Mouse (Mus musculus): ENCODE measurements around the gene Tex21. TPM values are rescaled to one million over a fixed set of nuclear protein-coding genes. Genes with fewer than 3 reads are reported as not detected.

Gene Tex21
- polyA plus RNA-seq, 1 experiment from 2014 or later = not detected

DNA sequence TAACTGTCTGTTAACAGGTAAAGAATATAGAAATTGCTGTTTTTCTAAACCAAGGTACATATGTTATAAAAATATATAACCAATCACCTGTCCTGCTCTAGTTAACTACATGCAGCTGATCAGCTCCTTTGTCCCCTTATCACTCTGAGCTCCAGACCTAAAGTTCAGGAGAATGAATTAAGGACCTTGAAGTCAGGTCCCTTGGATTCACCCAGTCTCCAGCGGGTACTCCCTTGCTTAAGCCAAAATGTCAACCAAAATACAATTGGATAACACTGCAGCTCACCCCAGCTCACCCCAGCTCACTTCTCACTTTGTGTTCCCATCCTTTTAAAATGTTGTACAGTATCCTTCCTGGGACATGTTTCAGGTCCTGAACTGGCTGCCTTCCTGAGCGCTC, 7.0 kb upstream of the Tex21 start:
- ATAC-seq = no peak
- Histone ChIP-seq H3K4me1 (replicated peaks; ENCODE audit: control insufficient read depth, insufficient read depth, low read length) (peaks cover 17% of the 10 kb centered on the region), H3K27ac (ENCODE audit: low read length) (no peak overlapping the region), H3K4me2 (ENCODE audit: low read length) (no peak overlapping the region), H3K4me3 (replicated peaks; ENCODE audit: low read length) (no peak overlapping the region), H3K9me3 (ENCODE audit: control insufficient read depth, low read length) (no peaks in the 10 kb centered on the region), H3K27me3 (replicated peaks; ENCODE audit: control insufficient read depth, insufficient read depth, low read length) (no peaks in the 10 kb centered on the region), H3K9ac (replicated peaks; ENCODE audit: low read depth, low read length) (no peak overlapping the region), H3K36me3 (ENCODE audit: control insufficient read depth, insufficient read depth) (no peaks in the 10 kb centered on the region)
- 82% methylated on average over 2 of the region's 2 CpGs for WGBS

DNA sequence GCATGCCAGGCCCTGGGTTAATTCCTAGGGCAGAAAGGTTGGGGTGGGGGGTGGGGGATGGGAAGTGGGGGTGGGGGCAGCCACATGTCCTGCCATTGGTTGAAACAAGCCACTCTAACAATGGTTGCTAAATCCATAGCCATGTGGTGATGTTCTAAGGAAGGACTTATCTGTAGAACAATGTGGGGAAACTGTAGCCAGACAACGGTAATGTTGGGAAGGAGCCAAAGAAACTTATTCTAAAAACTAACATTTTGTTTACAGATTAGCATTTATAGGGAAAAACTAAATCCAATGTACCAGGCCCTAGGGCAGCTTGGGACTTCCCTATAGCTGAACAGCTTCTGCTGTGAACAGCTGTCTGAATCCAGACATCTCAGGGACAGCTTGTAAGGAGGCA, 6.5 kb upstream of the Tex21 start:
- Histone ChIP-seq H3K27ac (ENCODE audit: low read length) (no peak overlapping the region), H3K4me3 (replicated peaks; ENCODE audit: low read length) (no peak overlapping the region), H3K36me3 (ENCODE audit: control insufficient read depth, insufficient read depth) (no peaks in the 10 kb centered on the region), H3K4me1 (replicated peaks; ENCODE audit: control insufficient read depth, insufficient read depth, low read length) (peaks cover 17% of the 10 kb centered on the region), H3K9me3 (ENCODE audit: control insufficient read depth, low read length) (no peaks in the 10 kb centered on the region), H3K4me2 (ENCODE audit: low read length) (no peak overlapping the region), H3K9ac (replicated peaks; ENCODE audit: low read depth, low read length) (no peak overlapping the region), H3K27me3 (replicated peaks; ENCODE audit: control insufficient read depth, insufficient read depth, low read length) (no peaks in the 10 kb centered on the region)
- ATAC-seq = no peak
- 81% methylated on average over 1 of the region's 1 CpGs for WGBS

DNA sequence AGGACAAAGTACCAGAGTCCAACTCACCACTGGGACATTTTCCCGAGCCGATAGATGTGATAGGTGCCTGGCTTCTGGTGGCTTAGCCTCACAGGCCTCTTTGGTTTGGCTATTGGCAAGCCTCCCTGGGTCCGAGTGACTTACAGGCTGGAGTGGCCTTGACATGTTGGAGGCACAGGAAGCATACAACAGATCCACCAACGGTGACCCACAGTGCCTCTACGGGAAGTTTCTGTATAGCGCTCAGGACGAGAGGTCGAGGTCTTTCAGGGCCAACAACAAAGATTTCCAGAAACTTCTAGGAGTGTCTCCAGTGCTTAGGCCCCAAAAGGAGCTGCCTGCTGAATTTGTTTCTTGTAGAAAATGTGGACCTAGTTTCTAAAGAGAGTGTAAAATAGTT, 1.6 kb downstream of the Tex21 start:
- Histone ChIP-seq H3K36me3 (ENCODE audit: control insufficient read depth, insufficient read depth) (no peaks in the 10 kb centered on the region), H3K4me3 (replicated peaks; ENCODE audit: low read length) (no peak overlapping the region), H3K27ac (ENCODE audit: low read length) (no peak overlapping the region), H3K9ac (replicated peaks; ENCODE audit: low read depth, low read length) (no peak overlapping the region), H3K4me2 (ENCODE audit: low read length) (no peak overlapping the region), H3K27me3 (replicated peaks; ENCODE audit: control insufficient read depth, insufficient read depth, low read length) (no peaks in the 10 kb centered on the region), H3K9me3 (ENCODE audit: control insufficient read depth, low read length) (no peaks in the 10 kb centered on the region), H3K4me1 (replicated peaks; ENCODE audit: control insufficient read depth, insufficient read depth, low read length) (no peaks in the 10 kb centered on the region)
- ATAC-seq = no peak
- WGBS = 93% methylated on average over 8 of the region's 8 CpGs

- ATAC-seq = no peak
Observed at GRCm38 (mm10) chr12:76241833-76242232, 4.7 kb downstream of the Tex21 start.

GRCm38 (mm10) chr12:76241084-76241483, 5.5 kb downstream of the Tex21 start:
- ATAC-seq = no peak
- no peaks in the 10 kb centered on the region for H3K4me1 ChIP-seq (replicated peaks; ENCODE audit: control insufficient read depth, insufficient read depth, low read length)
- H3K36me3 ChIP-seq (ENCODE audit: control insufficient read depth, insufficient read depth) = no peaks in the 10 kb centered on the region
- H3K9ac ChIP-seq (replicated peaks; ENCODE audit: low read depth, low read length) = no peak overlapping the region
- H3K4me2 ChIP-seq (ENCODE audit: low read length) = no peak overlapping the region
- H3K4me3 ChIP-seq (replicated peaks; ENCODE audit: low read length) = no peak overlapping the region
- H3K9me3 ChIP-seq (ENCODE audit: control insufficient read depth, low read length) = no peaks in the 10 kb centered on the region
- 87% methylated on average over 3 of the region's 3 CpGs for WGBS
- H3K27ac ChIP-seq (ENCODE audit: low read length) = no peak overlapping the region
- no peaks in the 10 kb centered on the region for H3K27me3 ChIP-seq (replicated peaks; ENCODE audit: control insufficient read depth, insufficient read depth, low read length)

More at GRCm38 (mm10) chr12:76241833-76242232, 4.7 kb downstream of the Tex21 start:
- H3K4me2 ChIP-seq (ENCODE audit: low read length) = no peak overlapping the region
- no peaks in the 10 kb centered on the region for H3K9me3 ChIP-seq (ENCODE audit: control insufficient read depth, low read length)
- H3K4me1 ChIP-seq (replicated peaks; ENCODE audit: control insufficient read depth, insufficient read depth, low read length) = no peaks in the 10 kb centered on the region
- H3K36me3 ChIP-seq (ENCODE audit: control insufficient read depth, insufficient read depth) = no peaks in the 10 kb centered on the region
- WGBS = 61% methylated on average over 5 of the region's 5 CpGs
- H3K27ac ChIP-seq (ENCODE audit: low read length) = no peak overlapping the region
- no peak overlapping the region for H3K9ac ChIP-seq (replicated peaks; ENCODE audit: low read depth, low read length)
- H3K4me3 ChIP-seq (replicated peaks; ENCODE audit: low read length) = no peak overlapping the region
- H3K27me3 ChIP-seq (replicated peaks; ENCODE audit: control insufficient read depth, insufficient read depth, low read length) = no peaks in the 10 kb centered on the region

DNA sequence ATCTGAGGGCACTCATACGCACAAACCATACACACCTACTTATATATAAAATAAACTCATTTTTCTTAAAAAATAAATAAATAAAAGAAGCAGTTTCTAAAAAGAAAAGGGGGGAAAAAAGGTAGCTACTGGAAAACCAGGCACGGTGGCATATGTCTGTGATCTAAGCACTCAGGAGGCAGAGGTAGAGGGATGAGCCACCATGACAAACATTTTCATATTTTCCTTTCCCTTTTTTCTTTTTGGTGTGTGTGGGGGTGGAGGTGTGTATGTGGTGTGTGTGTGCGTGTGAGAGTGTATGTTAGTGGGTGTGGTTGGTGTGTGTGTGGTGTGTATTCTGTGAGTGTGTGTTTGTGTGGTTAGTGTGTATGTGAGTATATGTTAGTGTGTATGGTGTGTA, 5.9 kb downstream of the Tex21 start:
- Histone ChIP-seq H3K4me2 (ENCODE audit: low read length) (no peak overlapping the region), H3K27me3 (replicated peaks; ENCODE audit: control insufficient read depth, insufficient read depth, low read length) (no peaks in the 10 kb centered on the region), H3K9me3 (ENCODE audit: control insufficient read depth, low read length) (no peaks in the 10 kb centered on the region), H3K4me1 (replicated peaks; ENCODE audit: control insufficient read depth, insufficient read depth, low read length) (no peaks in the 10 kb centered on the region), H3K27ac (ENCODE audit: low read length) (no peak overlapping the region), H3K9ac (replicated peaks; ENCODE audit: low read depth, low read length) (no peak overlapping the region), H3K4me3 (replicated peaks; ENCODE audit: low read length) (no peak overlapping the region), H3K36me3 (ENCODE audit: control insufficient read depth, insufficient read depth) (no peaks in the 10 kb centered on the region)
- WGBS = 98% methylated on average over 3 of the region's 3 CpGs
- no peak for ATAC-seq

GRCm38 (mm10) chr12:76239839-76240571, 6.5 kb downstream of the Tex21 start:
- Histone ChIP-seq H3K9me3 (ENCODE audit: control insufficient read depth, low read length) (no peaks in the 10 kb centered on the region), H3K27me3 (replicated peaks; ENCODE audit: control insufficient read depth, insufficient read depth, low read length) (no peaks in the 10 kb centered on the region), H3K36me3 (ENCODE audit: control insufficient read depth, insufficient read depth) (no peaks in the 10 kb centered on the region), H3K4me2 (ENCODE audit: low read length) (no peak overlapping the region), H3K4me1 (replicated peaks; ENCODE audit: control insufficient read depth, insufficient read depth, low read length) (no peaks in the 10 kb centered on the region), H3K4me3 (replicated peaks; ENCODE audit: low read length) (no peak overlapping the region), H3K9ac (replicated peaks; ENCODE audit: low read depth, low read length) (no peak overlapping the region), H3K27ac (ENCODE audit: low read length) (no peak overlapping the region)
- ATAC-seq = no peak
- 84% methylated on average over 7 of the region's 7 CpGs for WGBS

DNA sequence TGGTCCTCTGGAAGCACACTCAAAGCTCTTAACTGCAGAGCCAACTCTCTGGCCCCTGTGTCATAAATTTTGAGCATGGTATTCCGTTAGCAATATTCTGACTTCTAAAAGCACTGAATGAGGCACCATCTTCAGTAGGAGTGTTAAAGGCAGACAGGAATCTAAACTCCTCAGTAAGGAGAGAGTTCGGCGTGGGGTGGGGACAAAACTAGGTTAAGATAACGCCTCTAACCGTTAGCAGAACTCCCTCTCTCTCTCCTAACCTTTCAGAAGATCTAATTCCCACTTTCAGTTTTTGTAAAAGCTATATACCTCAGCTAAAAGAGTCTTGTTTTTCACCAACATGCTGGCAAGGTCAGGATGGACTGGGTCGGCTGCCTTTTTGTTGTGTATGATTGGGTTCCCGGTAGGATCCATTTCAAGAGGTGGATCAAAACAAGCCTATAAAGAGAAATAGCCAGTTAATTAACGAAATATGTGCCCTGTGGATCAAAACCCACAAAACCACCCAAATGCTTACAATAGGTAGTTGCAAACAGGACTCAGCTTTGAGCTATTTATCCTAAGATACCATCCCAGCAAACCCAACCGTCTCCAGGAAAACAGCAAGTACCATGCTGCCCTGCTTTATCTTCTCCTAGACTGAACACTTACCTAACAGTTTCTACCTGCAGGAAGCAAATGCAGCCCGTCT, 7.3 kb downstream of the Tex21 start:
- Histone ChIP-seq H3K4me3 (replicated peaks; ENCODE audit: low read length) (no peak overlapping the region), H3K4me2 (ENCODE audit: low read length) (no peak overlapping the region), H3K27ac (ENCODE audit: low read length) (no peak overlapping the region), H3K9me3 (ENCODE audit: control insufficient read depth, low read length) (no peaks in the 10 kb centered on the region), H3K9ac (replicated peaks; ENCODE audit: low read depth, low read length) (no peak overlapping the region), H3K27me3 (replicated peaks; ENCODE audit: control insufficient read depth, insufficient read depth, low read length) (no peaks in the 10 kb centered on the region), H3K4me1 (replicated peaks; ENCODE audit: control insufficient read depth, insufficient read depth, low read length) (no peaks in the 10 kb centered on the region), H3K36me3 (ENCODE audit: control insufficient read depth, insufficient read depth) (no peaks in the 10 kb centered on the region)
- no peak for ATAC-seq
- 74% methylated on average over 10 of the region's 10 CpGs for WGBS

- no peak overlapping the region for H3K4me2 ChIP-seq (ENCODE audit: low read length)
- ATAC-seq = no peak
- H3K27ac ChIP-seq (ENCODE audit: low read length) = no peak overlapping the region
- H3K4me3 ChIP-seq (replicated peaks; ENCODE audit: low read length) = no peak overlapping the region
- H3K4me1 ChIP-seq (replicated peaks; ENCODE audit: control insufficient read depth, insufficient read depth, low read length) = no peaks in the 10 kb centered on the region
- H3K9me3 ChIP-seq (ENCODE audit: control insufficient read depth, low read length) = no peaks in the 10 kb centered on the region
- no peaks in the 10 kb centered on the region for H3K27me3 ChIP-seq (replicated peaks; ENCODE audit: control insufficient read depth, insufficient read depth, low read length)
- 95% methylated on average over 6 of the region's 6 CpGs for WGBS
- H3K36me3 ChIP-seq (ENCODE audit: control insufficient read depth, insufficient read depth) = no peaks in the 10 kb centered on the region
- no peak overlapping the region for H3K9ac ChIP-seq (replicated peaks; ENCODE audit: low read depth, low read length)
Observed at GRCm38 (mm10) chr12:76235253-76235652, 11.3 kb downstream of the Tex21 start.
